Mouse (Mus musculus): ENCODE results near the gene Gm10220. TPM values are rescaled to one million over a fixed set of nuclear protein-coding genes. Genes with fewer than 3 reads are reported as not detected.

Gene Gm10220
- polyA plus RNA-seq (2015; fragmentation: Nextera tagmentation; extraction: Ambion mirVana), result 0.14 and 0.19 TPM in 2 replicates

DNA sequence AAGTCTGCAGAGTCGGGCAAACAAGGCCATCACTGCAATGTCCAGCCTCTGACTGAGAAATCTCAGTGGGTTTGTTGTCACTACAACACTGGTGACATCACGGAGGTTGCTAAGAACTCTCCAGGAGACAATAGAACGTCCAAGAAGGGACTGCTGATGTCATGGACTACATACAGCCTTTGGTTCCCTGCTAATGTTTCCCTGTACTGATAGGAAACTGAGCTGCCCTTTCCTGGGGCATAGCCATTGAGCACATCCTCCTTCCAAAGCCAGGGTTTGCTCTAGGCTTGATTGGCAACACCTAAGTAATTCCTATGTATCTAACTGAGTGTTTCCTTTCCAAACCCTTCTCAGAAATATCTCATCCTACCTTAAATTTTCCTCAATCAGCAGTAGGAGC is at the start of gene Gm10220:
Gene Gm10220 (minus strand): TSS at position 101 of the 400 bp plus-strand sequence.

DNA sequence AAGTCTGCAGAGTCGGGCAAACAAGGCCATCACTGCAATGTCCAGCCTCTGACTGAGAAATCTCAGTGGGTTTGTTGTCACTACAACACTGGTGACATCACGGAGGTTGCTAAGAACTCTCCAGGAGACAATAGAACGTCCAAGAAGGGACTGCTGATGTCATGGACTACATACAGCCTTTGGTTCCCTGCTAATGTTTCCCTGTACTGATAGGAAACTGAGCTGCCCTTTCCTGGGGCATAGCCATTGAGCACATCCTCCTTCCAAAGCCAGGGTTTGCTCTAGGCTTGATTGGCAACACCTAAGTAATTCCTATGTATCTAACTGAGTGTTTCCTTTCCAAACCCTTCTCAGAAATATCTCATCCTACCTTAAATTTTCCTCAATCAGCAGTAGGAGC is 16.0 kb downstream of the Gm10220 start, which contains the start of gene 5031410I06Rik:
Gene 5031410I06Rik (minus strand): TSS at position 101 of the 400 bp plus-strand sequence.

DNA sequence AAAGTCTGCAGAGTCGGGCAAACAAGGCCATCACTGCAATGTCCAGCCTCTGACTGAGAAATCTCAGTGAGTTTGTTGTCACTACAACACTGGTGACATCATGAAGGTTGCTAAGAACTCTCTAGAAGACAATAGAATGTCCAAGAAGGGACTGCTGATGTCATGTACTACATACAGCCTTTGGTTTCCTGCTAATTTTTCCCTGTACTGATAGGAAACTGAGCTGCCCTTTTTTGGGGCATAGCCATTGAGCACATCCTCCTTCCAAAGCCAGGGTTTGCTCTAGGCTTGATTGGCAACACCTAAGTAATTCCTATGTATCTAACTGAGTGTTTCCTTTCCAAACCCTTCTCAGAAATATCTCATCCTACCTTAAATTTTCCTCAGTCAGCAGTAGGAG is 32.0 kb downstream of the Gm10220 start, which contains the start of gene Gm10471:
Gene Gm10471 (minus strand): TSS at position 101 of the 400 bp plus-strand sequence.

Other genes with a start within 250 kb of the Gm10220 start
- 0.09 and 0.22 TPM in 2 replicates for gene Gm21663, start 179.0 kb downstream of the Gm10220 start, polyA plus RNA-seq (2015; fragmentation: Nextera tagmentation; extraction: Ambion mirVana)
- gene Gm21671, start 167.0 kb downstream of the Gm10220 start, polyA plus RNA-seq (2015; fragmentation: Nextera tagmentation; extraction: Ambion mirVana), result 0.09 and 0.35 TPM in 2 replicates
- 0.17 and 0.21 TPM in 2 replicates for gene Gm21680, start 148.8 kb downstream of the Gm10220 start, polyA plus RNA-seq (2015; fragmentation: Nextera tagmentation; extraction: Ambion mirVana)
- gene Gm21698, start 132.8 kb downstream of the Gm10220 start, polyA plus RNA-seq (2015; fragmentation: Nextera tagmentation; extraction: Ambion mirVana), result 0.40 TPM in 1 of 2 replicates, not detected in the other
- gene Gm1979, start 116.6 kb downstream of the Gm10220 start, polyA plus RNA-seq (2015; fragmentation: Nextera tagmentation; extraction: Ambion mirVana), result 0.20 and 0.48 TPM in 2 replicates
- 0.22 TPM in 1 of 2 replicates, not detected in the other for gene Gm5862, start 98.5 kb downstream of the Gm10220 start, polyA plus RNA-seq (2015; fragmentation: Nextera tagmentation; extraction: Ambion mirVana)
- 0.22 and 0.63 TPM in 2 replicates for gene Speer4a, start 81.9 kb downstream of the Gm10220 start, polyA plus RNA-seq (2015; fragmentation: Nextera tagmentation; extraction: Ambion mirVana)
- 0.05 and 0.22 TPM in 2 replicates for gene Gm7347, start 62.8 kb downstream of the Gm10220 start, polyA plus RNA-seq (2015; fragmentation: Nextera tagmentation; extraction: Ambion mirVana)
- 0.05 and 0.21 TPM in 2 replicates for gene Gm10471, start 32.1 kb downstream of the Gm10220 start, polyA plus RNA-seq (2015; fragmentation: Nextera tagmentation; extraction: Ambion mirVana)
- gene 5031410I06Rik, start 16.1 kb downstream of the Gm10220 start, polyA plus RNA-seq (2015; fragmentation: Nextera tagmentation; extraction: Ambion mirVana), result 0.30 TPM in 1 of 2 replicates, not detected in the other
- gene Gm7361, start 136.3 kb upstream of the Gm10220 start, polyA plus RNA-seq (2015; fragmentation: Nextera tagmentation; extraction: Ambion mirVana), result 0.08 TPM in 1 of 2 replicates, not detected in the other